Mouse (Mus musculus): Measurements from ENCODE around the gene Stat3. TPM values are rescaled to one million over a fixed set of nuclear protein-coding genes. Genes with fewer than 3 reads are reported as not detected.

Stat3 gene
- polyA plus RNA-seq, 1 experiment from 2014 or later = 39.0 TPM

DNA sequence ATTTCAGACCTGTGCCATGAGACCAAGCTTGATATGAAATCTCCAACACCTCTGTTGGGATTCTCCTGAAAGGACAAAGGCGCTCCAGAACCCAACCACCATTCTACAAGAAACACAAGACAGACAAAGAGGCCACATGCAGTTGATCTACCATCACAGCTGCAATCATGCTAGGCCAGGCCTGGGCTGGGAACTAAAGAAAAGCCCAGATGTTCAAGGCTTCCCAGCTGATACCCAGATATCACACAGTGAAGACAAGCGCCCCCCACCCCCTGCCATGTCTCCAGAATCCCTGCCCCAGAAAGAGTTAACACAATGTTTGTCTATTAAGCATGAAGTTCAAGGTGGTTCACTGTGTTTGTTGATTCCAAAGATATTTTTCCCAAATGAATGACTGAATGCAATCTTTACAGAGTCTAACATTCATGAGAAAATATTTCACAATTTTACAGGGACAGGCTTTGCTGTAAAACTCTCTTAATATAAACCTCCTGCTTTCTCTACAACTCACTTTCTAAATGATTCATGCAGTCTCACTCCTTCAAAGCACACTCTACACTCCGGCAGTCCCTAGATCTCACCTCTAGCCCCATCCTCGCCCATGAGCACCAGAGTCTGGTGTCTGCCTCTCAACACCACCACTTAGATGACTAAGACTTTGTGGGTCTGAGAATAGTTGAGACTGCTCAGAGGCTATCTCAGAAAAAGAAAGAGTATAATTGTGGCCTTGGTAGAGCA, 18.3 kb downstream of the Stat3 start:
- no peaks in the 10 kb centered on the region for H3K27me3 ChIP-seq (ENCODE audit: control insufficient read depth, insufficient read depth, low read depth, low read length)
- H3K4me2 ChIP-seq (ENCODE audit: low read length) = no peak overlapping the region
- no peaks in the 10 kb centered on the region for H3K36me3 ChIP-seq (ENCODE audit: control insufficient read depth, insufficient read depth, low read length)
- ATAC-seq = no peak
- no peak overlapping the region for H3K4me3 ChIP-seq (ENCODE audit: low read depth, low read length)
- H3K9me3 ChIP-seq (replicated peaks; ENCODE audit: control insufficient read depth, low read length, poor library complexity, severe bottlenecking) = no peaks in the 10 kb centered on the region
- 92% methylated on average over 4 of the region's 4 CpGs for WGBS
- no peak overlapping the region for H3K27ac ChIP-seq (ENCODE audit: low read length)
- no peak overlapping the region for H3K9ac ChIP-seq (ENCODE audit: low read depth, low read length)
- H3K4me1 ChIP-seq (ENCODE audit: control insufficient read depth, insufficient read depth, low read length) = no peaks in the 10 kb centered on the region

DNA sequence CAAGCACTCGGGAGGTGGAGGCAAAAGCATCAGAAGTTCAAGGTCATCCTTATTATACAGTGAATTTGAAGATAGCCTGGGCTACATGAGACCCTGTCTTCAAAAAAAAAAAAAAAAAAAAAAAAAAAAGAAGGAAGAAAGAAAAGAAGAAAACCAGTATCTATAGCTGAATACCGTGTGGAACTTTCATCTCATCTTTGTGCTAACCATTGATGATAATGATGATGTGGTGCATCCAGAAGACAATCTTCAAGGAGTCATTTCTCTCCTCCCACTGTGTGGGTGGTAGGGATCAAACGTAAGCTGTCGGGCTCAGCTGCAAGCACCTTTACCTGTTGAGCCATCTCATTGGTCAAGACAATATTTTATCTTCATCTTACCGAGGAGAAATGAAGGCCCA, 21.3 kb downstream of the Stat3 start:
- no peak for ATAC-seq
- Histone ChIP-seq H3K36me3 (ENCODE audit: control insufficient read depth, insufficient read depth, low read length) (no peaks in the 10 kb centered on the region), H3K4me2 (ENCODE audit: low read length) (no peak overlapping the region), H3K9me3 (replicated peaks; ENCODE audit: control insufficient read depth, low read length, poor library complexity, severe bottlenecking) (no peaks in the 10 kb centered on the region), H3K27me3 (ENCODE audit: control insufficient read depth, insufficient read depth, low read depth, low read length) (no peaks in the 10 kb centered on the region), H3K4me1 (ENCODE audit: control insufficient read depth, insufficient read depth, low read length) (no peaks in the 10 kb centered on the region), H3K27ac (ENCODE audit: low read length) (no peak overlapping the region), H3K4me3 (ENCODE audit: low read depth, low read length) (no peak overlapping the region), H3K9ac (ENCODE audit: low read depth, low read length) (no peak overlapping the region)
- WGBS = 97% methylated on average over 5 of the region's 5 CpGs

DNA sequence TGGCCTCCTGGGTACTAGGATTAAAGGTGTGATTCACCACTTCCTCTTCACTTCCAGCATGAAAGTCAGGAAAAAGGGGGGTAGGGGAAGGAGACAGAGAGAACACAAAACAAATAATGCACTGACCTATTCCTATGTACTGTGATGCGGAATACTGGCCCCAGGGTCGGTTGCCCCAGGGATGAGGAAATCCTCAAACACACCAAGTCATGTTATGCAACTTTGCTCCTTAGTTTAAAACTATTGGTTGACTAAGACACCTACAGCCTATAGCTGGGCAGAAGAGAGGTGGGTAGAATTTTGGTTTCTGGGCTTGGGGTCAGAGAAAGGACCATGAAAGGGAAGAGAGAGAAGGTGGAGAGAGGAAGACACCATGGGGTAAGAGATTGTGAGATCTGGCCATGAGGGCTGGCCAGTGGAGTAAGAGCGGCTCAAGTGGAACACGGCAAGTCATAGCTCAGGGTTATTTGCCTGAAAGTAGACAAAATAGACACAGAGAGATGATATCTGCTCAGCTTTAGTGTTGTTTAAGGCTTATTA, 22.8 kb downstream of the Stat3 start:
- Histone ChIP-seq H3K4me3 (ENCODE audit: low read depth, low read length) (no peak overlapping the region), H3K27me3 (ENCODE audit: control insufficient read depth, insufficient read depth, low read depth, low read length) (no peaks in the 10 kb centered on the region), H3K4me2 (ENCODE audit: low read length) (no peak overlapping the region), H3K36me3 (ENCODE audit: control insufficient read depth, insufficient read depth, low read length) (no peaks in the 10 kb centered on the region), H3K9me3 (replicated peaks; ENCODE audit: control insufficient read depth, low read length, poor library complexity, severe bottlenecking) (no peaks in the 10 kb centered on the region), H3K9ac (ENCODE audit: low read depth, low read length) (no peak overlapping the region), H3K27ac (ENCODE audit: low read length) (no peak overlapping the region), H3K4me1 (ENCODE audit: control insufficient read depth, insufficient read depth, low read length) (no peaks in the 10 kb centered on the region)
- 98% methylated on average over 4 of the region's 4 CpGs for WGBS
- no peak for ATAC-seq

DNA sequence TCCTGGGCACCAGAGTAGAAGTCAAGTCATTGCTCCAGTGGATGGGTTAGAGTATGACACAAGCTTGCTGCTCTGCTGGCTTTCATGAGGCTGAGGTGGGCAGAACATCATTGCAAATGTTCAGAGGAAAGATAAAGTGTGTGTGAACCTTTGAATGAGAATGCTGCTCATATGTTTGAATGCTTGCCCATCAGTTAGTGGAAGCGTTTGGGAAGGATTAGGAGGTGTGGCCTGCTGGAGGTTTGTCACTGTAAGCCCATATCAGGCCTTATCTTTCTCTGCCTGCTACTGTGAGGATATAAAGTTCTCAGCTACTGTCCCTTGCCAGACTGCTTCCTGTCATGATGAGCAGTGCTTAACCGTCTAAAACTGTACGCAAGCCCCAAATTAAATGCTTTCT, 24.3 kb downstream of the Stat3 start:
- Histone ChIP-seq H3K9ac (ENCODE audit: low read depth, low read length) (no peak overlapping the region), H3K4me3 (ENCODE audit: low read depth, low read length) (no peak overlapping the region), H3K27ac (ENCODE audit: low read length) (no peak overlapping the region), H3K36me3 (ENCODE audit: control insufficient read depth, insufficient read depth, low read length) (no peaks in the 10 kb centered on the region), H3K4me2 (ENCODE audit: low read length) (no peak overlapping the region), H3K9me3 (replicated peaks; ENCODE audit: control insufficient read depth, low read length, poor library complexity, severe bottlenecking) (no peaks in the 10 kb centered on the region), H3K4me1 (ENCODE audit: control insufficient read depth, insufficient read depth, low read length) (no peaks in the 10 kb centered on the region), H3K27me3 (ENCODE audit: control insufficient read depth, insufficient read depth, low read depth, low read length) (no peaks in the 10 kb centered on the region)
- 99% methylated on average over 3 of the region's 3 CpGs for WGBS
- ATAC-seq = no peak

DNA sequence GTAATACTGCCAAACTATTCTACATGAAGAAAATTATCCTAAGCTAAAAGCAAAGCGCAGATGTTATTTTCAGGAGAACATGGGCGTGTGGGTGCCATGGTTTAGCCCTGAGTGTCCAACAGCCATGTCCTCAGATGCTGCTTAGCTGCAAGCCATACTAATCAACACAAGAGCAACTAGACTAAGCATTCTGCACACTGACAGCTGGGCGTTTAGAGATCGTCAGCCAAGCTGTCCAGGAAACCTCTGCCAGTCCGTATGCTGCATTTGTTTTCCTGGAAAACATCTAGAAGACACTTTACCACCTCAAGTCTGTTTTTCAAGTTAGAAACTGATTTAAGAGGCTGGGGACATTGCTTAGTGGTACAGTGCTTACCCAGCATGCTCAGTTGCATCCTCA, 24.9 kb downstream of the Stat3 start:
- Histone ChIP-seq H3K36me3 (ENCODE audit: control insufficient read depth, insufficient read depth, low read length) (no peaks in the 10 kb centered on the region), H3K4me1 (ENCODE audit: control insufficient read depth, insufficient read depth, low read length) (no peaks in the 10 kb centered on the region), H3K9ac (ENCODE audit: low read depth, low read length) (no peak overlapping the region), H3K9me3 (replicated peaks; ENCODE audit: control insufficient read depth, low read length, poor library complexity, severe bottlenecking) (no peaks in the 10 kb centered on the region), H3K27me3 (ENCODE audit: control insufficient read depth, insufficient read depth, low read depth, low read length) (no peaks in the 10 kb centered on the region), H3K27ac (ENCODE audit: low read length) (no peak overlapping the region), H3K4me3 (ENCODE audit: low read depth, low read length) (no peak overlapping the region), H3K4me2 (ENCODE audit: low read length) (no peak overlapping the region)
- 86% methylated on average over 5 of the region's 5 CpGs for WGBS
- ATAC-seq = no peak

DNA sequence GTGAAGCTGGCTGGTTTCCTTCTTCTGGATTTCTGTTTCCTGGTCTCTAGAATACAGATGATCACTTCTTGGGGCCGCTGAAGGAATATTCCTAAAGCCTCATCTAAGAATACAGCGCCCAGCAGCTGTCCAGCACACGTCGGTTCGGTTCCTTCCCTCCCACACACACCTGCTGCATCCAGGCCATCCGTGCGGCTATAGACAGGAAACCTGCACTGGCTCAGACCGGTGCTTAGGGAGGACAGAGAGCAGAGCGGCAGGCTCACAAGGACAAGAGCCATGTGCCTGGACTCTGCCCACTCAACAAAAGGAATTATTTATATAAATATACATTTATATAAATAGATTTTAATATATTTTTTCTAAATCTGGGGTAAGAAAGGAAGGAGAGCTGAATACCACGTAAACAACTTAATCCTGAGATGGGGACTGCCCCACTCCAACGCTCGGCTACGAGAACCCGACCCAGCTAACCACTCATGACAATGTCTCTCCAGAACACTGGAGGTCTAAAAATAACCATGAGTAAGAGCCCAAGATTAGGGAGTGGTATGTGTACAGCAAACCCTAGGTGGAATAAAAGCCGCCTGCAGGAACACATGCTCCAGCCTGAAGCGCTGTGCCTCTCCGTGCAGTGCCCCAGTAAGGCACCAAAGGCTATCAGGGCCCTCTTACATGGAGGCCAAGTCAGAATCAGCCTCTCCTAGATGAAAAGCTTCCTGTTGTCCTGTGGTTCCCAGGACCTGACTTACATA, 26.8 kb downstream of the Stat3 start:
- H3K9me3 ChIP-seq (replicated peaks; ENCODE audit: control insufficient read depth, low read length, poor library complexity, severe bottlenecking) = no peaks in the 10 kb centered on the region
- no peak overlapping the region for H3K27ac ChIP-seq (ENCODE audit: low read length)
- 94% methylated on average over 17 of the region's 17 CpGs for WGBS
- ATAC-seq = no peak
- H3K4me1 ChIP-seq (ENCODE audit: control insufficient read depth, insufficient read depth, low read length) = no peaks in the 10 kb centered on the region
- H3K36me3 ChIP-seq (ENCODE audit: control insufficient read depth, insufficient read depth, low read length) = peaks cover 3% of the 10 kb centered on the region; the same call in 1 of the 2 replicates
- H3K27me3 ChIP-seq (ENCODE audit: control insufficient read depth, insufficient read depth, low read depth, low read length) = no peaks in the 10 kb centered on the region
- no peak overlapping the region for H3K4me2 ChIP-seq (ENCODE audit: low read length)
- no peak overlapping the region for H3K9ac ChIP-seq (ENCODE audit: low read depth, low read length)
- H3K4me3 ChIP-seq (ENCODE audit: low read depth, low read length) = no peak overlapping the region

DNA sequence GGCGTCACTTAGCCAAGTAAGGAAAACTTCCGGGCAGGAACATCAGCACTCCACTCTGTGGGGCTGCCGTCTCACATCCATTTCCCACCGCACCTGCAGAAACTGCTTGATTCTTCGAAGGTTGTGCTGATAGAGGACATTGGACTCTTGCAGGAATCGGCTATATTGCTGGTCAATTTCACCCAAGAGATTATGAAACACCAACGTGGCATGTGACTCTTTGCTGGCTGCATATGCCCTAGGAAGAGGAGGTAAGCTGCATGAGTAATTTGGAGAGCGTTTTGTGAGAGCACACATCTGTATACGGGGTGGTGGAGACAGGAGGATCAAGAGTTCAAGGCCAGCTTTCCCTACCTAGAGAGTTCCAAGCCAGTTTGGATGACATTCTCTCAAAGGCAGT, 30.8 kb downstream of the Stat3 start:
- Histone ChIP-seq H3K4me3 (ENCODE audit: low read depth, low read length) (no peak overlapping the region), H3K27ac (ENCODE audit: low read length) (no peak overlapping the region), H3K4me2 (ENCODE audit: low read length) (no peak overlapping the region), H3K36me3 (ENCODE audit: control insufficient read depth, insufficient read depth, low read length) (peaks cover 6% of the 10 kb centered on the region; the same call in 1 of the 2 replicates), H3K9me3 (replicated peaks; ENCODE audit: control insufficient read depth, low read length, poor library complexity, severe bottlenecking) (no peaks in the 10 kb centered on the region), H3K4me1 (ENCODE audit: control insufficient read depth, insufficient read depth, low read length) (no peaks in the 10 kb centered on the region), H3K9ac (ENCODE audit: low read depth, low read length) (no peak overlapping the region), H3K27me3 (ENCODE audit: control insufficient read depth, insufficient read depth, low read depth, low read length) (no peaks in the 10 kb centered on the region)
- ATAC-seq = no peak
- WGBS = 86% methylated on average over 9 of the region's 9 CpGs

DNA sequence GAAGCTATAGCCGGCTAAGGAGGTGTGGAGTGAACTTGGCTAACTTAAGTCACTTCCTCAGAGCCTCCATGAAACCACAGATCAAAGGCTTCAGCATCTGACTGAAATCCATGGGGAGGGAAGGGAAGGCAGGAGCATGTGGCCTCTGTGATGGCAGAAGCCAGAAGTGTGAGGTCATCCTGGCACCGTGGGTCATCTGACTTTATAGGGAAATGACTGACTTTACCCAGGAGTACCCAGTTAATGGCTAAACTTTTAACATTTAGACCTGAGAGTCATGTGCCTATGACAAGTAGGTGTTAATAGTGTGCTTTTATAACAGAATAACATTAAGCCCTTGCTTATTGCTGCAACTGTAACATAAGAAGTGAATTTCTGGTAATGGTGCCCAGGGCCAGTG, 31.2 kb downstream of the Stat3 start:
- Histone ChIP-seq H3K4me2 (ENCODE audit: low read length) (no peak overlapping the region), H3K27me3 (ENCODE audit: control insufficient read depth, insufficient read depth, low read depth, low read length) (no peaks in the 10 kb centered on the region), H3K9me3 (replicated peaks; ENCODE audit: control insufficient read depth, low read length, poor library complexity, severe bottlenecking) (no peaks in the 10 kb centered on the region), H3K36me3 (ENCODE audit: control insufficient read depth, insufficient read depth, low read length) (peaks cover 9% of the 10 kb centered on the region; the same call in 1 of the 2 replicates), H3K4me3 (ENCODE audit: low read depth, low read length) (no peak overlapping the region), H3K4me1 (ENCODE audit: control insufficient read depth, insufficient read depth, low read length) (no peaks in the 10 kb centered on the region), H3K27ac (ENCODE audit: low read length) (no peak overlapping the region), H3K9ac (ENCODE audit: low read depth, low read length) (no peak overlapping the region)
- WGBS = 91% methylated on average over 2 of the region's 2 CpGs
- ATAC-seq = no peak

DNA sequence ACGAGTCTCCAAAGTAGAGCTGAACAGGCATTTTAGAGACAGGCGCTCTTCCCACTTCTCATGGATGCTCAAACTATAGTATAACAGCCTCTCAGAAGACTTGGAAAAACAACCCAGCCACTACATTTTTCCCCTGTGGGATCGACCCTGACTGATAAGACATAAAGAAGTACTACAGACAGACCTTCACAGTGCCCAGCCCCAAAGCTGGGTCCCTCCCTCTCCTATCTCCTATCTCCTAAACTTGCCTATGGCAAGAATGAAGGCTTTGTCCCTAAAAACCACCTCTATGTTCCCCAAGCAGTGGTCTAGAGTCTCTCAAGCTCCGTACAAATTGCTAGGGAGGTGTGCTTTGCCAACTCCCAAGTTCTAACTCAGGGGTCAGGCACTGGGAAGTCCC, 32.5 kb downstream of the Stat3 start:
- no peaks in the 10 kb centered on the region for H3K27me3 ChIP-seq (ENCODE audit: control insufficient read depth, insufficient read depth, low read depth, low read length)
- WGBS = 90% methylated on average over 4 of the region's 4 CpGs
- H3K4me2 ChIP-seq (ENCODE audit: low read length) = no peak overlapping the region
- peaks cover 15% of the 10 kb centered on the region for H3K36me3 ChIP-seq (ENCODE audit: control insufficient read depth, insufficient read depth, low read length)
- H3K4me1 ChIP-seq (ENCODE audit: control insufficient read depth, insufficient read depth, low read length) = no peaks in the 10 kb centered on the region
- ATAC-seq = no peak
- no peak overlapping the region for H3K4me3 ChIP-seq (ENCODE audit: low read depth, low read length)
- H3K9ac ChIP-seq (ENCODE audit: low read depth, low read length) = no peak overlapping the region
- H3K27ac ChIP-seq (ENCODE audit: low read length) = no peak overlapping the region
- peaks cover 2% of the 10 kb centered on the region; the same call in 1 of the 2 replicates for H3K9me3 ChIP-seq (replicated peaks; ENCODE audit: control insufficient read depth, low read length, poor library complexity, severe bottlenecking)

All from midbrain, embryonic 16.5 days (tissue).